Mouse (Mus musculus): ENCODE results near the gene Rab3ip. TPM values are rescaled to one million over a fixed set of nuclear protein-coding genes. Genes with fewer than 3 reads are reported as not detected.
A peak's percentile ranks its signal among the peaks of the same experiment; 100 is the strongest.

Rab3ip gene
- 14.0 and 14.3 TPM in 2 replicates for total RNA-seq (2014; fragmentation: Nextera tagmentation)
- 14.4 and 18.8 TPM in 2 replicates for total RNA-seq (2017)
- polyA plus RNA-seq (2012): 12.8 and 15.2 TPM in 2 replicates

DNA sequence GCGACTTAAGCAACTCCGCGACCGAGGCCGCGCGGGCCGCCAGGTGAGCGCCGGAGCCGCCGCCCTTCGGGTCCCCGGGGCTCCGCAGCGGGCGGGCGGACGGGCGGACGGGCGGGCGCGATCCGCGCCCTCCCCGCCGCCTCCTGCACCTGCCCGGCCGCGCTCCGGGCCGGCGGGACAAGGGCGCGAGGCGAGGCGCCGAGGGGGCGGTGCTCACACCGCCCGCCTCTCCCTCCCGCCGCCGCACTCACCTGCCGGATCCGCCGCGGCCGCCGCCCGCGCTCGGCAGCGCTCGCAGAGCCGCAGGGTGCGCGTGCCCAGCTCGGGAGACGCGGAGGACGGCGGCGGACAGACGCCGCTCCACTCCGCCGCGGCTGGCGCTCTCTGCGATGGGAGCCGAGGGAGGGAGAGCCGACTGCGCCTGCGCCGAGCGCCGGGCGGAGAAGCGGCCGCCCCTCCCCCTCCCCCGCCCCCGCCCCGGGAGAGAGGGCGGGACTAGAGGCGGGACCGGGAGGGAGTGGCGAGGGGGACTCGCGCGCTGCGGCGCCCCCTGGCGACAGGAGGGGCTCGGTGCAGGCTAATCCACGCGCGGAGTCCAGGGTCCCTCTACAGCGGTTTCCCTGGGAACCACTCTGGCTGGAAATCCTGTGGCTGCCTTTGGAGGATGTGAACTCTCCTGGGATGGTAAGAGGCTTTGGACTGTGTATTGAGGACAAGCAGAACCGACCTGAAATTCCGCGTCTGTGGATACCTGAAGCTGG, at the start of gene Rab3ip:
TSS of gene Rab3ip (minus strand) at position 761 of the 761 bp plus-strand sequence.
- Histone ChIP-seq H3K36me3 (replicated peaks) (peaks cover 11% of the 10 kb centered on the region), H3K4me3 (ENCODE audit: low read depth, low read length) (peak within 1 kb of the TSS; percentile 85), H3K9me3 (replicated peaks) (no peaks in the 10 kb centered on the region), H3K4me1 (ENCODE audit: insufficient read depth, low read depth, low read length) (peaks cover 25% of the 10 kb centered on the region), H3K27me3 (ENCODE audit: insufficient read depth, low read length) (no peaks in the 10 kb centered on the region)
- ATAC-seq (ENCODE audit: extremely low read depth, insufficient number of reproducible peaks, low FRiP score, poor library complexity, severe bottlenecking): peak; percentile 55
- DNase-seq (ENCODE audit: low spot score): peak; percentile 93
- TF ChIP-seq CTCF (IDR thresholded peaks at IDR 0.05; ENCODE audit: low read depth, low read length): peak; percentile 57; the same call in 1 of the 2 replicates
- TF ChIP-seq GATA2 (IDR thresholded peaks at IDR 0.05; ENCODE audit: borderline replicate concordance, low read depth, low read length): no peak
- TF ChIP-seq POLR2AphosphoS5 (IDR thresholded peaks at IDR 0.05; ENCODE audit: insufficient replicate concordance, low read depth, low read length): no peak
- no peak for TF ChIP-seq GATA1 (IDR thresholded peaks at IDR 0.05; ENCODE audit: borderline replicate concordance, low read length)
- TF ChIP-seq TAL1 (conservative IDR thresholded peaks at IDR 0.05; ENCODE audit: low read depth, low read length): no peak

DNA sequence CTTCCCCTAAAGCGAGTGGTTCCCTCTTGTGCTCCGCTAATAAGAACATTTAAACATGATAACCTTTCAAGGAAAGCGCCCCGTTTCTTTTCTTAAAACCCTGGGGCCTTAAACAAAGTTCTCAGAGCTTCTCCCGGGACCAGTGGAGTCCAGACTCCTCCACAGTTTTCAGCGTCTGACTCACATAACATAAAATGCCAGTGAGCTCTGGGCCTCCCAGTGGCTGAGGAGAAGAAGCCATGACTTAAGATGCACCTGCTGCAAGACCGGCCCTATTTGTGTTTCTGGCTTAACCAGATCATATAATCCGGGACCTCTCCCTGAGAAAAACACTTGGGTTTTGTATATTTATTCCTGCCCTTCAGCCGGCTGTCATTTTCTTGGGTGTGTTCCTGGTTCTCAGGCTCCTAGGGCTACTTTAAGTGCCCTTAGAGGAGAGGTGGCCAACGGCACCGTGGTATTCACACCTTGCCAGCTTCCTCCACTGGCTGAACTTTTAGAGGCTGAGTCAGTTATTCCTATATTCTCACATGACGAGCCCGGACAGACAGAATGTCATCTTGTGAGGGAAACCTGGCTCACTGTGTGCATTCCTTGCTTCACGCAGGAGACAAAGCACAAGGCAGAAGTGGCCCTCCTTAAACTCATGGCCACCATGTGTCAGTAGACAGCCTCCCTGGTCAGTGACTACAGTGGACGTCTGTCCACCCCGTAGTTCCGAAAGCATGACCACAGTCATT, 48.3 kb upstream of the Rab3ip start:
- DNase-seq (ENCODE audit: low spot score) (no peak), ATAC-seq (ENCODE audit: extremely low read depth, insufficient number of reproducible peaks, low FRiP score, poor library complexity, severe bottlenecking) (no peak)
- H3K4me3 ChIP-seq (ENCODE audit: low read depth, low read length): no peak overlapping the region
- no peak for TF ChIP-seq GATA2 (IDR thresholded peaks at IDR 0.05; ENCODE audit: borderline replicate concordance, low read depth, low read length)
- no peak for TF ChIP-seq POLR2AphosphoS5 (IDR thresholded peaks at IDR 0.05; ENCODE audit: insufficient replicate concordance, low read depth, low read length)
- TF ChIP-seq CTCF (IDR thresholded peaks at IDR 0.05; ENCODE audit: low read depth, low read length): no peak
- no peak for TF ChIP-seq TAL1 (conservative IDR thresholded peaks at IDR 0.05; ENCODE audit: low read depth, low read length)
- TF ChIP-seq GATA1 (IDR thresholded peaks at IDR 0.05; ENCODE audit: borderline replicate concordance, low read length): no peak
- H3K4me1 ChIP-seq (ENCODE audit: insufficient read depth, low read depth, low read length): peaks cover 2% of the 10 kb centered on the region; the same call in 1 of the 2 replicates
- no peaks in the 10 kb centered on the region for H3K9me3 ChIP-seq (replicated peaks)
- no peaks in the 10 kb centered on the region for H3K36me3 ChIP-seq (replicated peaks)
- H3K27me3 ChIP-seq (ENCODE audit: insufficient read depth, low read length): peaks cover 10% of the 10 kb centered on the region

DNA sequence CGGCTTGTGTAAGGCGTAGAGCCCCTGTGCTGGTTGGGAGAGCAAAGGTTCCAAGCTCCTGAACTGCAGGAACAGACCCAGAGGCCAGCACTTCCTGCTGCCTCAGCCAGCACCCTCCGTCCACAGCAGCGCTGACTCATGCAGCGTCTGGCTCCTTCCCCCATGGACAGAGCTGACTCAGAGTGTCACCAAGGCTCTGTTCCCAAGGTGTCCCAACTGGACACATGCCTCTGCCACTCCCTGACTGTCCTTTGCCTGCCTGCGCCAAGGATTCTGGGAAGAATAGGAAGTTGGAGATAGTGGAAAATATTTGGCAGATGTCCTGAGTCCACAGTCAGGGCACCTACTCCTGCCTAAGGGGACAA, 45.6 kb upstream of the Rab3ip start:
- H3K4me3 ChIP-seq (ENCODE audit: low read depth, low read length): no peak overlapping the region
- H3K27me3 ChIP-seq (ENCODE audit: insufficient read depth, low read length): peaks cover 7% of the 10 kb centered on the region
- TF ChIP-seq POLR2AphosphoS5 (IDR thresholded peaks at IDR 0.05; ENCODE audit: insufficient replicate concordance, low read depth, low read length) (no peak), CTCF (IDR thresholded peaks at IDR 0.05; ENCODE audit: low read depth, low read length) (no peak), GATA1 (IDR thresholded peaks at IDR 0.05; ENCODE audit: borderline replicate concordance, low read length) (no peak), TAL1 (conservative IDR thresholded peaks at IDR 0.05; ENCODE audit: low read depth, low read length) (no peak), GATA2 (IDR thresholded peaks at IDR 0.05; ENCODE audit: borderline replicate concordance, low read depth, low read length) (no peak)
- no peak for ATAC-seq (ENCODE audit: extremely low read depth, insufficient number of reproducible peaks, low FRiP score, poor library complexity, severe bottlenecking)
- DNase-seq (ENCODE audit: low spot score): no peak
- H3K9me3 ChIP-seq (replicated peaks): no peaks in the 10 kb centered on the region
- H3K4me1 ChIP-seq (ENCODE audit: insufficient read depth, low read depth, low read length): peaks cover 2% of the 10 kb centered on the region; the same call in 1 of the 2 replicates
- H3K36me3 ChIP-seq (replicated peaks): no peaks in the 10 kb centered on the region

DNA sequence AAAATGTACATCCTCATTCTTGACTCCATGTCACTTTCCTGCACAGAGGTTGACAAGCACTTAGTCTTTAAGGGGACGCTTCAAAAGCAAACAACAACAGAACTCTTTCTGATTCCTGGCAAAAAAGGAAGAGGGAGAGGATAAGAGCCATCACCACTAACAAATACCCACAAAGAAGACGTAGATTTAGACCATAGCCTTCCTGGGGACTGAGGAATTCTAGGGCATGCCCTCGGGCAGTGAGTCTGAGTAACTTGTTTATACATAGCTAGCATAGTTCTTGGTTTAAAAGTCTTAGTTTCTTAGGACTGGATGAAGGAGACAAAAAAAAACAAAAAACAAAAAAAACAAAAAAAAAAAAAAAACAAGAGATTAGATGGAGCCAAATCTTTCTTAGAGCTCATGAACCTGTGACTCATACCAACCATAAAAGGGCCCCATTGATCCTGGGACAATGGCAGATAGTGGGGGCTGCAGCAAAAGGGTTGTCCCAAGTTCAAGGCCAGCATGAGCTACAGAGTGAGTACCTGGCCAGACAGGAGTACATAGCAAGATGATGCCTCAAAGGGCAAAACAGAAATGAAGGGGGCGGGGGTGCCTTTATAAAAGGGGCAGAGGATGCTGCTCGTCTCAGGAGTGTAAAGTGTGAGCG, 45.1 kb upstream of the Rab3ip start:
- DNase-seq (ENCODE audit: low spot score) (no peak), ATAC-seq (ENCODE audit: extremely low read depth, insufficient number of reproducible peaks, low FRiP score, poor library complexity, severe bottlenecking) (no peak)
- Histone ChIP-seq H3K4me3 (ENCODE audit: low read depth, low read length) (no peak overlapping the region), H3K36me3 (replicated peaks) (no peaks in the 10 kb centered on the region), H3K4me1 (ENCODE audit: insufficient read depth, low read depth, low read length) (peaks cover 2% of the 10 kb centered on the region; the same call in 1 of the 2 replicates), H3K9me3 (replicated peaks) (no peaks in the 10 kb centered on the region), H3K27me3 (ENCODE audit: insufficient read depth, low read length) (peaks cover 7% of the 10 kb centered on the region)
- no peak for TF ChIP-seq GATA2 (IDR thresholded peaks at IDR 0.05; ENCODE audit: borderline replicate concordance, low read depth, low read length)
- TF ChIP-seq POLR2AphosphoS5 (IDR thresholded peaks at IDR 0.05; ENCODE audit: insufficient replicate concordance, low read depth, low read length): no peak
- no peak for TF ChIP-seq GATA1 (IDR thresholded peaks at IDR 0.05; ENCODE audit: borderline replicate concordance, low read length)
- TF ChIP-seq CTCF (IDR thresholded peaks at IDR 0.05; ENCODE audit: low read depth, low read length): no peak
- TF ChIP-seq TAL1 (conservative IDR thresholded peaks at IDR 0.05; ENCODE audit: low read depth, low read length): no peak

DNA sequence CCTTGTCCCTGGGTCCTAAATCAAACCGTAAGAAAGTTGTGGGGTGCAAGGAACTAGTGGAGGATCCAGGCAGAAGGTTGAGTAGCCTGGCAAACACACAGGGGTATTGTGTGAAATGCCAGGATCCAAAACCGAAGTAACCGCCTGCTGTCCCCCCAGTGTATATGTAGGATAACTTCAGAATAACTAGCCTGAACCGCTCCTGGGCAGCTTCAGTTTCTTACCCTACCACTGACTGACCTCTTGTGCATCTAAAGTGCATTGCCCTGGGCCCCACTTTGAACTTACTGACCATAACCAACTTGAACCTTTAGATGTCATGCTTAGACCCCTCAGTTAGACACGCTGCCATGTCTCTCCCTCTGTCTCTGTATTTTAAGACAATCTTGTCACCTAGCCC, 44.6 kb upstream of the Rab3ip start:
- Histone ChIP-seq H3K36me3 (replicated peaks) (no peaks in the 10 kb centered on the region), H3K9me3 (replicated peaks) (no peaks in the 10 kb centered on the region), H3K27me3 (ENCODE audit: insufficient read depth, low read length) (peaks cover 7% of the 10 kb centered on the region), H3K4me1 (ENCODE audit: insufficient read depth, low read depth, low read length) (peaks cover 2% of the 10 kb centered on the region; the same call in 1 of the 2 replicates), H3K4me3 (ENCODE audit: low read depth, low read length) (no peak overlapping the region)
- no peak for DNase-seq (ENCODE audit: low spot score)
- TF ChIP-seq CTCF (IDR thresholded peaks at IDR 0.05; ENCODE audit: low read depth, low read length) (no peak), TAL1 (conservative IDR thresholded peaks at IDR 0.05; ENCODE audit: low read depth, low read length) (no peak), GATA2 (IDR thresholded peaks at IDR 0.05; ENCODE audit: borderline replicate concordance, low read depth, low read length) (no peak), GATA1 (IDR thresholded peaks at IDR 0.05; ENCODE audit: borderline replicate concordance, low read length) (no peak), POLR2AphosphoS5 (IDR thresholded peaks at IDR 0.05; ENCODE audit: insufficient replicate concordance, low read depth, low read length) (no peak)
- no peak for ATAC-seq (ENCODE audit: extremely low read depth, insufficient number of reproducible peaks, low FRiP score, poor library complexity, severe bottlenecking)
